Mouse (Mus musculus): ENCODE data around the gene Esf1. TPM values are rescaled to one million over a fixed set of nuclear protein-coding genes. Genes with fewer than 3 reads are reported as not detected.
"Not testable (repeated sequence)": the region's sequence is repeated elsewhere in the genome, so short reads cannot be mapped to it uniquely, and the experiment has no call there.

The Esf1 gene
- polyA plus RNA-seq, 1 experiment from 2014 or later, result 27.3 TPM

DNA sequence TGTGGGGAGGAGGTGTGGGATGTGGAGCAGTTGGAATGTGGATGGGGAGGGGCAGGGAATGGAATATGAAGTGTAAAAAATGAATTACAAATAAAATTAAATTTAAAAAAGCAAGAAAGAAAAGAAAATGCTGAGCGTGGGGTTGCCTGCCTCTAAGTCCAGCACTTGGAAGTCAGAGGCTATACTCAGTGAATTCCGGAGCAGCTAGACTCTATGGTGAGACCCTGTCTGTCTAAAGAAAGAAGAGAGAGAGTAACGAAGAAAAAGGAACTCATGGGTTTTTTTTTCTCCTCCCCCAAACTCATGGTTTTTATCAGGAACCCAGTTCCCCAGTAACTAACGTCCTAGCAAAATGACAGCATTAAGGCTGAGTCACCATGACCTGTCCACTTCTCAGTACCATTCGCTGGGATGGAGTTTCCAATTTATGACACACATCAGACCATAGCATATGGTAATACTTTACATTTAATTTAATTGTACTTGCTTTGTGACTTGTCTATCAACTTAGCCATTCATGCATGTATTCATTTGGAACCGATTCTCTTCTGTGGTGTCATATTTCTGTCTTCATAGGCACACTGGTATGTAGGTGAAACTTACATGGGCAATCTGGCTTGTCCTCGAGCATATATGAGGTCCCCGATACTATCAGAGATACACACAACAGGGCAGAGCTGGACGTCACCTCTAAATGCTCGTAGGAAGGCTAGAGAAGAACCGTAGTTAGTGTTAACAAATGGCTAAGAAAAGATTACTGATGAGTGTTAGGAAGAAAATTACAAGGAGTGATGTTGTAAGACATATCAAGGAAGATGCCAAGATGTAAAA, 89.4 kb downstream of the Esf1 start:
- Histone ChIP-seq H3K9me3 (ENCODE audit: control insufficient read depth, low read depth, low read length) (no peaks in the 10 kb centered on the region), H3K36me3 (ENCODE audit: control insufficient read depth, insufficient read depth, low read length) (no peaks in the 10 kb centered on the region), H3K27ac (ENCODE audit: low read length) (no peak overlapping the region), H3K4me2 (replicated peaks; ENCODE audit: low read depth, low read length) (no peak overlapping the region), H3K4me3 (ENCODE audit: low read depth, low read length) (no peak overlapping the region), H3K27me3 (ENCODE audit: control insufficient read depth, insufficient read depth, low read length) (no peaks in the 10 kb centered on the region), H3K9ac (replicated peaks; ENCODE audit: low read depth, low read length) (no peak overlapping the region), H3K4me1 (ENCODE audit: control insufficient read depth, insufficient read depth, low read length) (no peaks in the 10 kb centered on the region)
- WGBS, result 90% methylated on average over 11 of the region's 11 CpGs
- no peak for ATAC-seq (ENCODE audit: insufficient number of reproducible peaks, insufficient read depth, low FRiP score, low read depth)

- H3K9me3 ChIP-seq (ENCODE audit: control insufficient read depth, low read depth, low read length); H3K4me1 ChIP-seq (ENCODE audit: control insufficient read depth, insufficient read depth, low read length); H3K9ac ChIP-seq (replicated peaks; ENCODE audit: low read depth, low read length); ATAC-seq (ENCODE audit: insufficient number of reproducible peaks, insufficient read depth, low FRiP score, low read depth); H3K4me3 ChIP-seq (ENCODE audit: low read depth, low read length); H3K4me2 ChIP-seq (replicated peaks; ENCODE audit: low read depth, low read length); H3K27me3 ChIP-seq (ENCODE audit: control insufficient read depth, insufficient read depth, low read length); H3K36me3 ChIP-seq (ENCODE audit: control insufficient read depth, insufficient read depth, low read length); H3K27ac ChIP-seq (ENCODE audit: low read length): not testable (repeated sequence)
These were observed 91.1 kb downstream of the Esf1 start for GRCm38 (mm10) chr2:140079284-140079683.

GRCm38 (mm10) chr2:140078600-140079280, 91.6 kb downstream of the Esf1 start:
- H3K27ac ChIP-seq (ENCODE audit: low read length), result no peak overlapping the region
- H3K36me3 ChIP-seq (ENCODE audit: control insufficient read depth, insufficient read depth, low read length), result no peaks in the 10 kb centered on the region
- H3K9ac ChIP-seq (replicated peaks; ENCODE audit: low read depth, low read length), result no peak overlapping the region
- H3K4me3 ChIP-seq (ENCODE audit: low read depth, low read length), result no peak overlapping the region
- 63% methylated on average over 6 of the region's 6 CpGs for WGBS
- no peaks in the 10 kb centered on the region for H3K9me3 ChIP-seq (ENCODE audit: control insufficient read depth, low read depth, low read length)
- no peaks in the 10 kb centered on the region for H3K27me3 ChIP-seq (ENCODE audit: control insufficient read depth, insufficient read depth, low read length)
- H3K4me2 ChIP-seq (replicated peaks; ENCODE audit: low read depth, low read length), result no peak overlapping the region
- ATAC-seq (ENCODE audit: insufficient number of reproducible peaks, insufficient read depth, low FRiP score, low read depth), result no peak
- no peaks in the 10 kb centered on the region for H3K4me1 ChIP-seq (ENCODE audit: control insufficient read depth, insufficient read depth, low read length)

- no peaks in the 10 kb centered on the region for H3K9me3 ChIP-seq (ENCODE audit: control insufficient read depth, low read depth, low read length)
- no peaks in the 10 kb centered on the region for H3K4me1 ChIP-seq (ENCODE audit: control insufficient read depth, insufficient read depth, low read length)
- WGBS, result 19% methylated on average over 1 of the region's 1 CpGs
- H3K4me3 ChIP-seq (ENCODE audit: low read depth, low read length), result no peak overlapping the region
- no peaks in the 10 kb centered on the region for H3K27me3 ChIP-seq (ENCODE audit: control insufficient read depth, insufficient read depth, low read length)
- no peak overlapping the region for H3K9ac ChIP-seq (replicated peaks; ENCODE audit: low read depth, low read length)
- H3K4me2 ChIP-seq (replicated peaks; ENCODE audit: low read depth, low read length), result no peak overlapping the region
- H3K27ac ChIP-seq (ENCODE audit: low read length), result no peak overlapping the region
- H3K36me3 ChIP-seq (ENCODE audit: control insufficient read depth, insufficient read depth, low read length), result no peaks in the 10 kb centered on the region
- ATAC-seq (ENCODE audit: insufficient number of reproducible peaks, insufficient read depth, low FRiP score, low read depth), result no peak
These were observed 92.9 kb downstream of the Esf1 start for GRCm38 (mm10) chr2:140077476-140077875.

DNA sequence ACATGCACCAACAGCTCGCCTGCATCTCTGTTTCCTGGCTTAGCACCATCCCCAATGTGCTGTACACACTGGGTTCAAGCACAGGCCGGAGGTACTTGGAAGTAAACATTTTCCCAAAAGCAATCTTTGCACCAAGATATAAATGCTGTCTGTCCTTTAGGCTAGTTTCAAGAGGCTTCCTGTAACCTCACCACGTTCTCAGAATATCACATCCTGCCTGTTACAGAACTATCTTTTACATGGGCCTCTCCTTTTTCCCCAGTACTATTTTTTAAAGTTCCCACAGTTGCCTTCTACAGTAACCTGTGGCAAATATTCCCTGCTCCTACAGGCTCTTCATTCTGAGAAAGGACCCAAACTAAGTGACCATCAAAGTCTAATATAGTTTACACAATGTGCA, 95.2 kb downstream of the Esf1 start:
- 75% methylated on average over 3 of the region's 3 CpGs for WGBS
- H3K4me2 ChIP-seq (replicated peaks; ENCODE audit: low read depth, low read length), result no peak overlapping the region

More for the DNA sequence above, 95.2 kb downstream of the Esf1 start:
- Histone ChIP-seq H3K4me1 (ENCODE audit: control insufficient read depth, insufficient read depth, low read length) (no peaks in the 10 kb centered on the region), H3K27ac (ENCODE audit: low read length) (no peak overlapping the region), H3K36me3 (ENCODE audit: control insufficient read depth, insufficient read depth, low read length) (no peaks in the 10 kb centered on the region), H3K27me3 (ENCODE audit: control insufficient read depth, insufficient read depth, low read length) (no peaks in the 10 kb centered on the region), H3K9me3 (ENCODE audit: control insufficient read depth, low read depth, low read length) (no peaks in the 10 kb centered on the region), H3K9ac (replicated peaks; ENCODE audit: low read depth, low read length) (no peak overlapping the region), H3K4me3 (ENCODE audit: low read depth, low read length) (no peak overlapping the region)
- ATAC-seq (ENCODE audit: insufficient number of reproducible peaks, insufficient read depth, low FRiP score, low read depth), result no peak

Other genes starting within 250 kb of the Esf1 start
- 23.4 and 24.6 TPM in 2 replicates for gene Tasp1, start 103.8 kb downstream of the Esf1 start, polyA plus RNA-seq (2014; fragmentation: Nextera tagmentation; extraction: Ambion mirVana)
- not detected in 2 replicates for gene Gm17374, start 18.5 kb downstream of the Esf1 start, polyA plus RNA-seq (2014; fragmentation: Nextera tagmentation; extraction: Ambion mirVana)
- 23.1 and 25.3 TPM in 2 replicates for gene Ndufaf5, start 85 bp upstream of the Esf1 start, polyA plus RNA-seq (2014; fragmentation: Nextera tagmentation; extraction: Ambion mirVana)
- not detected in 2 replicates for gene Sel1l2, start 219.1 kb upstream of the Esf1 start, polyA plus RNA-seq (2014; fragmentation: Nextera tagmentation; extraction: Ambion mirVana)
- gene Macrod2, start 224.7 kb upstream of the Esf1 start, polyA plus RNA-seq (2014; fragmentation: Nextera tagmentation; extraction: Ambion mirVana), result 37.0 and 40.9 TPM in 2 replicates